Mouse (Mus musculus) midbrain, embryonic 11.5 days (tissue): ENCODE results near the gene Sync. TPM values are rescaled to one million over a fixed set of nuclear protein-coding genes. Genes with fewer than 3 reads are reported as not detected.

Experiments used
- ATAC-seq: fragments of 200-750 bp; cut with Nextera tagmentation; 2 replicates; pipeline ENCODE4 v1.8.0; 2017; ENCODE audit warnings: moderate TSS enrichment, moderate library complexity; ENCODE audit not compliant: low FRiP score
- DNase-seq: peaks from one replicate; pipeline ENCODE4 v3.0.0; 2015; ENCODE audit warnings: low spot score; ENCODE audit errors: missing footprints
- H3K27ac ChIP-seq: fragments of 300-500 bp; sonication (generic); 2 replicates; pipeline ENCODE4 v1.5.1; 2014; ENCODE audit warnings: low read depth, low read length
- H3K27me3 ChIP-seq: fragments of 300-500 bp; sonication (generic); 2 replicates; pipeline ENCODE4 v1.6.1; 2014; ENCODE audit warnings: mild to moderate bottlenecking, low read length, moderate library complexity, mixed read lengths; ENCODE audit not compliant: control insufficient read depth, insufficient read depth
- H3K36me3 ChIP-seq: fragments of 300-500 bp; sonication (generic); 2 replicates; pipeline ENCODE4 v1.6.1; 2014; ENCODE audit warnings: mild to moderate bottlenecking, low read length, moderate library complexity, mixed read lengths; ENCODE audit not compliant: control insufficient read depth, insufficient read depth
- H3K4me1 ChIP-seq: fragments of 300-500 bp; sonication (generic); 2 replicates; pipeline ENCODE4 v1.6.1; 2014; ENCODE audit warnings: low read length; ENCODE audit not compliant: control insufficient read depth, insufficient read depth
- H3K4me2 ChIP-seq: fragments of 300-500 bp; sonication (generic); 2 replicates; pipeline ENCODE4 v1.6.1; 2014; ENCODE audit warnings: mild to moderate bottlenecking, moderate library complexity
- H3K4me3 ChIP-seq: fragments of 300-500 bp; sonication (generic); 2 replicates; pipeline ENCODE4 v1.5.1; 2014; ENCODE audit warnings: low read depth, low read length
- H3K9ac ChIP-seq: fragments of 300-500 bp; sonication (generic); 2 replicates; pipeline ENCODE4 v1.6.1; 2014; ENCODE audit warnings: low read length
- H3K9me3 ChIP-seq: fragments of 300-500 bp; sonication (generic); 2 replicates; pipeline ENCODE4 v1.6.1; 2016; ENCODE audit warnings: low read length; ENCODE audit not compliant: control insufficient read depth
- WGBS: fragments of 180-500 bp; shearing (Covaris S2); extraction: QIAGEN DNeasy Blood & Tissue Kit; methylation state at CpG from one replicate; pipeline ENCODE4 v1.1.7; 2014; 5-methylcytosine and 5-hydroxymethylcytosine counted together
- polyA plus RNA-seq: library from polyadenylated mRNA; unstranded; fragments of >200 nt; fragmentation: Nextera tagmentation; extraction: Ambion mirVana; gene quantifications from 2 replicates; pipeline ENCODE4 v1.2.1, GENCODE M21; 2014

Gene Sync
- polyA plus RNA-seq, 1 experiment from 2014 or later: 0.53 TPM

DNA sequence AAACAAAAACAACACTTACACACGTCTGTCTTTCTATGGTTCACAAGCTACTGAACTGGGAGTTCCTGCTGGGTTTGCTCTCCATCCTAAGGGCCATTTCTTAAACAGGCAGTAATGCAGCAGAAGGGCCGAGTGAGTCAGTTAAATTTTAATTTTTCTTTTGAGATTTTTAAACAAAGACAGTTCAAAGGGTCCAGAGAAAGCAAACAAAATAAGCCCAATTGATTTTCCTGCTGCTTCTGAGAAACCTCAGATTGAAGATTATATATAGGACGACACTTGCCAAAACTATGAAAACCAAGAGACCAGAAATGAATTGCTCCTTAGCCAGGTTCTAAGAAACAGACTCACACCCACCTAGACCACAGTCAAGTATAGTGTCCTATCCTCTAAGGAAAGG lies 26.5 kb downstream of the Sync start:
- DNase-seq (no peak), ATAC-seq (no peak)
- H3K4me3 ChIP-seq: no peak overlapping the region
- 87% methylated on average over 3 of the region's 3 CpGs for WGBS
- H3K4me1 ChIP-seq: no peaks in the 10 kb centered on the region
- no peak overlapping the region for H3K4me2 ChIP-seq
- H3K36me3 ChIP-seq: peaks cover 44% of the 10 kb centered on the region
- no peak overlapping the region for H3K27ac ChIP-seq
- H3K9me3 ChIP-seq: no peaks in the 10 kb centered on the region
- H3K9ac ChIP-seq: no peak overlapping the region
- H3K27me3 ChIP-seq: no peaks in the 10 kb centered on the region

- no peak overlapping the region for H3K4me3 ChIP-seq
- H3K4me1 ChIP-seq: no peaks in the 10 kb centered on the region
- no peak overlapping the region for H3K4me2 ChIP-seq
- no peak for DNase-seq
- ATAC-seq: no peak
- no peaks in the 10 kb centered on the region for H3K27me3 ChIP-seq
- no peak overlapping the region for H3K27ac ChIP-seq
- peaks cover 36% of the 10 kb centered on the region for H3K36me3 ChIP-seq
- 100% methylated on average over 1 of the region's 1 CpGs for WGBS
- H3K9ac ChIP-seq: no peak overlapping the region
- H3K9me3 ChIP-seq: no peaks in the 10 kb centered on the region
These were observed 33.5 kb downstream of the Sync start for GRCm38 (mm10) chr4:129320876-129321275.

- no peaks in the 10 kb centered on the region for H3K27me3 ChIP-seq
- ATAC-seq: no peak
- WGBS: 97% methylated on average over 5 of the region's 5 CpGs
- no peak overlapping the region for H3K9ac ChIP-seq
- no peaks in the 10 kb centered on the region for H3K4me1 ChIP-seq
- H3K4me3 ChIP-seq: no peak overlapping the region
- H3K36me3 ChIP-seq: peaks cover 33% of the 10 kb centered on the region; the same call in 1 of the 2 replicates
- H3K27ac ChIP-seq: no peak overlapping the region
- no peak for DNase-seq
- no peak overlapping the region for H3K4me2 ChIP-seq
- H3K9me3 ChIP-seq: no peaks in the 10 kb centered on the region
These were observed 34.6 kb downstream of the Sync start for GRCm38 (mm10) chr4:129322042-129322441.

DNA sequence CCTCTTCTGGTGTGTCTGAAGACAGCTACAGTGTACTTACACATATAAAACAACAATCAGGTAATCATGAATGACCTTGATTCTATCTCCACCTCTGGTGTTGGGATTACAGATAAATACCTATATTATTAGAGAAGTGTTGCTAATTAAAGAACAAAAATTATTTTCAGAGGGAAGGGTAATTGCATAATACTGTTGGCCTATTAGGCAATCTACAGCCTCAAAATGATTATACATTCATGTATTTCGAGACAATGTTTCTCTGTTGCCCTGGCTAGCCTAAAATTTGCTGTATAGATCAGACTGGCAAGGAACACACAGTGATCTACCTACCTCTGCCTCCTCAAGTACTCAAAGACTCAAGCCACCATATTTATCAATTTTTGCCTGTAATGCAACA lies 36.1 kb downstream of the Sync start:
- Histone ChIP-seq H3K9me3 (no peaks in the 10 kb centered on the region), H3K27me3 (no peaks in the 10 kb centered on the region), H3K4me2 (no peak overlapping the region), H3K27ac (no peak overlapping the region), H3K4me1 (no peaks in the 10 kb centered on the region), H3K36me3 (peaks cover 31% of the 10 kb centered on the region), H3K4me3 (no peak overlapping the region), H3K9ac (no peak overlapping the region)
- WGBS: 90% methylated on average over 1 of the region's 1 CpGs
- DNase-seq: no peak
- no peak for ATAC-seq

DNA sequence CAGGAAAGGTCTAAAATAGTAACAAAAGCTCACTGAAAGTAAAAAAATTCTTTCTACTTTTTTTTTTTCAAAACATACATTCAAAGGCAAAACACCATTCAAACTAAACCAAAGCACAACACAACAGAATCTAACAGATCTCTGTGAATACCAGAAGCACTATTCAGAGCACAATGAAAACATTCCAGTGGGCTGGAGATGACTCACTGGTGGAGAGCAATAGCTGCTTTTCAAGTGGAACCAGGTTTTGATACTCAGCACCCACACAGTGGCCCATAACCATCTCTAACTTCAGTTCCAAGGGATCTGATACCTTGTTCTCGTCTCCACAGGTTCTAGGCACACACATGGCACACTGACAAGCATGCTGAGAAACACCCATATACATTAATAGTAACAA lies 37.3 kb downstream of the Sync start:
- H3K9ac ChIP-seq: no peak overlapping the region
- H3K9me3 ChIP-seq: no peaks in the 10 kb centered on the region
- no peak for DNase-seq
- H3K27ac ChIP-seq: no peak overlapping the region
- peaks cover 27% of the 10 kb centered on the region for H3K36me3 ChIP-seq
- no peak overlapping the region for H3K4me2 ChIP-seq
- H3K4me1 ChIP-seq: no peaks in the 10 kb centered on the region
- ATAC-seq: no peak
- no peaks in the 10 kb centered on the region for H3K27me3 ChIP-seq
- no peak overlapping the region for H3K4me3 ChIP-seq
- 97% methylated on average over 1 of the region's 1 CpGs for WGBS

GRCm38 (mm10) chr4:129326191-129326590 lies 38.8 kb downstream of the Sync start:
- Histone ChIP-seq H3K9me3 (no peaks in the 10 kb centered on the region), H3K27ac (no peak overlapping the region), H3K4me2 (no peak overlapping the region), H3K27me3 (no peaks in the 10 kb centered on the region), H3K36me3 (peaks cover 21% of the 10 kb centered on the region), H3K4me3 (no peak overlapping the region), H3K4me1 (peaks cover under 1% of the 10 kb centered on the region; the same call in 1 of the 2 replicates), H3K9ac (no peak overlapping the region)
- no peak for ATAC-seq
- DNase-seq: no peak
- WGBS: 79% methylated on average over 1 of the region's 1 CpGs

DNA sequence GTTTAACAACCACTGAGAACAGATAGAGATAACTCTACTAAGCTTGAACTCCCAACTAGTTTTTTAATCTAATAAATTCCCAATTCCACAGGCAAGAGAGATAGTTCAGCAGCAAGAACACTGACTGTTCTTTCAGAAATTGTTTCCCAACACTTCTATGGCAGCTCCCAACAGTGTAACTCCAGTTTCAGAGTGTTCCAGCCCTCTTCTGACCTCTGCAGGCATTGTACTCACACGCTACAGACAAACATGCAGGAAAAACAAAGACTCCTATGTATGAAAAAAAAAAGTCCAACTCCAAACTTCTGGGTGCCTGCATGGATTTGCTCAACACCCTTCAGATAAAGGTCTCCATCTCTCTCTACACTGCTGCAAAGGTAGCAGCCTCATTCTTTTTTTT lies 45.4 kb downstream of the Sync start:
- peaks cover 29% of the 10 kb centered on the region for H3K4me1 ChIP-seq
- H3K4me2 ChIP-seq: peak overlapping the region; percentile 68
- no peaks in the 10 kb centered on the region for H3K27me3 ChIP-seq
- no peak overlapping the region for H3K27ac ChIP-seq
- peaks cover 6% of the 10 kb centered on the region for H3K36me3 ChIP-seq
- DNase-seq: no peak
- no peaks in the 10 kb centered on the region for H3K9me3 ChIP-seq
- H3K4me3 ChIP-seq: peak overlapping the region; percentile 97; the same call in 1 of the 2 replicates
- 62% methylated on average over 1 of the region's 1 CpGs for WGBS
- ATAC-seq: no peak
- no peak overlapping the region for H3K9ac ChIP-seq

DNA sequence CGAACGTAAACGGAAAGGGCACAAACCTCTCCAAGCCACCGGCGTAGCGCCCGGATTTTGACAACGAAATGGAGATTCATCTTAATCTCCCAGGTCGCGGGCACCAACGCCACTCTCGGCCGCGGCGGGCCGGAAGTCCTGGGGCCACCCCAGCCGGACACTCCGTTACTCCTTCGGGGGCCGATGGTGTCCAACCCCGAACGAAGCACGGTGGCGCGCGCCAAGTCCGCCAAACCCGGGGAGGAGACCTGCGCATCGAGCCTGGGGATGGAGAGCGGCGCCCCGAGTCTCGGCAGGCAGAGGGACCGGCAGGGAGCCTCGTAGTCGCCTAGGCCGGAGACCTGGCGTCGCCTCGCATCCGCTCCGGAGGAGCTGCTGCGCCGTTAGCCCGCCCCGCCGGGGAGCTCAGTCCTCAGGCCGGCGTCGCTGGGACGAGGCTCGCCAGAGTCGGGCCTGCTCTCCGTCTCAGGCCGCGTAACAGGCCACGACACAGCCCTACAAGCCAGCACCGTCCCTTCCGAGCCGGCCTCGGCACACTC lies 47.3 kb downstream of the Sync start:
- WGBS: under 1% methylated on average over 62 of the region's 62 CpGs
- Histone ChIP-seq H3K9me3 (no peaks in the 10 kb centered on the region), H3K36me3 (no peaks in the 10 kb centered on the region), H3K4me2 (peak overlapping the region; percentile 68), H3K4me3 (peak overlapping the region; percentile 97), H3K27me3 (no peaks in the 10 kb centered on the region), H3K4me1 (peaks cover 29% of the 10 kb centered on the region), H3K9ac (peak overlapping the region; percentile 98), H3K27ac (peak overlapping the region; percentile 97)
- ATAC-seq: no peak
- DNase-seq: peak; percentile 98

GRCm38 (mm10) chr4:129335216-129336074 lies 48.0 kb downstream of the Sync start, which contains the start of the genes Rbbp4 and Zbtb8os:
Gene Rbbp4 (minus strand): TSS chr4:129335370.
Gene Zbtb8os (plus strand): TSS chr4:129335695.
- Histone ChIP-seq H3K27me3 (no peaks in the 10 kb centered on the region), H3K27ac (peak within 1 kb of the TSS; percentile 99), H3K9ac (peak within 1 kb of the TSS; percentile 98), H3K9me3 (no peaks in the 10 kb centered on the region), H3K36me3 (no peaks in the 10 kb centered on the region), H3K4me1 (peaks cover 29% of the 10 kb centered on the region), H3K4me3 (peak within 1 kb of the TSS; percentile 97), H3K4me2 (peak within 1 kb of the TSS; percentile 87)
- WGBS: under 1% methylated on average over 64 of the region's 73 CpGs
- DNase-seq: peak; percentile 100
- peak; percentile 98 for ATAC-seq
